Mouse (Mus musculus) hindbrain, embryonic 15.5 days (tissue): ENCODE measurements around the gene Cntd1. TPM values are rescaled to one million over a fixed set of nuclear protein-coding genes. Genes with fewer than 3 reads are reported as not detected.

Experiments used
- polyA plus RNA-seq: library from polyadenylated mRNA; unstranded; fragments of >200 nt; fragmentation: Nextera tagmentation; extraction: Ambion mirVana; gene quantifications from 2 replicates; pipeline ENCODE4 v1.2.1, GENCODE M21; 2015

Gene Cntd1
- polyA plus RNA-seq, 1 experiment from 2014 or later, result 1.2 TPM

Other genes with a start within 250 kb of the Cntd1 start
- 13.0 and 15.5 TPM in 2 replicates for gene Naglu, start 209.0 kb upstream of the Cntd1 start, polyA plus RNA-seq
- gene Hsd17b1, start 200.6 kb upstream of the Cntd1 start, polyA plus RNA-seq, result 0.47 and 0.48 TPM in 2 replicates
- 40.6 and 42.4 TPM in 2 replicates for gene Coasy, start 196.4 kb upstream of the Cntd1 start, polyA plus RNA-seq
- 85.1 and 90.0 TPM in 2 replicates for gene Mlx, start 191.7 kb upstream of the Cntd1 start, polyA plus RNA-seq
- gene Psmc3ip, start 183.6 kb upstream of the Cntd1 start, polyA plus RNA-seq, result 21.3 and 22.5 TPM in 2 replicates
- gene Retreg3, start 159.1 kb upstream of the Cntd1 start, polyA plus RNA-seq, result 23.6 and 25.5 TPM in 2 replicates
- 78.0 and 79.8 TPM in 2 replicates for gene Tubg1, start 159.1 kb upstream of the Cntd1 start, polyA plus RNA-seq
- gene Tubg2, start 123.1 kb upstream of the Cntd1 start, polyA plus RNA-seq, result 48.0 and 53.1 TPM in 2 replicates
- gene Cntnap1, start 108.5 kb upstream of the Cntd1 start, polyA plus RNA-seq, result 7.5 and 8.0 TPM in 2 replicates
- gene Plekhh3, start 107.7 kb upstream of the Cntd1 start, polyA plus RNA-seq, result 9.5 and 11.8 TPM in 2 replicates
- 0.63 and 0.70 TPM in 2 replicates for gene Ccr10, start 103.6 kb upstream of the Cntd1 start, polyA plus RNA-seq
- gene Ezh1, start 52.5 kb upstream of the Cntd1 start, polyA plus RNA-seq, result 26.5 and 27.4 TPM in 2 replicates
- 96.5 and 98.8 TPM in 2 replicates for gene Ramp2, start 33.0 kb upstream of the Cntd1 start, polyA plus RNA-seq
- gene Vps25, start 25.3 kb upstream of the Cntd1 start, polyA plus RNA-seq, result 118 and 124 TPM in 2 replicates
- gene Wnk4, start 18.4 kb upstream of the Cntd1 start, polyA plus RNA-seq, result 8.5 and 9.5 TPM in 2 replicates
- gene Coa3, start 102 bp downstream of the Cntd1 start, polyA plus RNA-seq, result 223 and 225 TPM in 2 replicates
- 173 and 175 TPM in 2 replicates for gene Becn1, start 23.3 kb downstream of the Cntd1 start, polyA plus RNA-seq
- 115 and 116 TPM in 2 replicates for gene Psme3, start 37.2 kb downstream of the Cntd1 start, polyA plus RNA-seq
- gene Aoc2, start 46.1 kb downstream of the Cntd1 start, polyA plus RNA-seq, result 1.5 and 2.1 TPM in 2 replicates
- gene Aoc3, start 51.6 kb downstream of the Cntd1 start, polyA plus RNA-seq, result 0.13 and 0.14 TPM in 2 replicates
- gene G6pc, start 88.5 kb downstream of the Cntd1 start, polyA plus RNA-seq, result not detected in 2 replicates
- 88.8 and 92.0 TPM in 2 replicates for gene Aarsd1, start 138.6 kb downstream of the Cntd1 start, polyA plus RNA-seq
- 7.2 and 7.9 TPM in 2 replicates for gene Gm27029, start 145.8 kb downstream of the Cntd1 start, polyA plus RNA-seq
- gene Rundc1, start 146.1 kb downstream of the Cntd1 start, polyA plus RNA-seq, result 32.0 and 33.2 TPM in 2 replicates
- gene Ptges3l, start 146.3 kb downstream of the Cntd1 start, polyA plus RNA-seq, result 3.0 and 4.0 TPM in 2 replicates
- 228 and 230 TPM in 2 replicates for gene Rpl27, start 163.3 kb downstream of the Cntd1 start, polyA plus RNA-seq
- 4.3 and 5.2 TPM in 2 replicates for gene Ifi35, start 169.4 kb downstream of the Cntd1 start, polyA plus RNA-seq
- gene Rnd2, start 186.0 kb downstream of the Cntd1 start, polyA plus RNA-seq, result 85.3 and 86.0 TPM in 2 replicates
- gene Vat1, start 187.2 kb downstream of the Cntd1 start, polyA plus RNA-seq, result 123 and 135 TPM in 2 replicates